Mouse (Mus musculus) kidney, adult 9 months (tissue): ENCODE data around the gene Tbx3.

ENCODE experiments used
- DNase-seq: peaks from one replicate; pipeline ENCODE4 v3.0.0; 2022

Tbx3 gene

GRCm38 (mm10) chr5:119680329-119681010, 10.0 kb downstream of the Tbx3 start:
- no peak for DNase-seq

GRCm38 (mm10) chr5:119681011-119681832, 10.8 kb downstream of the Tbx3 start:
- DNase-seq: no peak

GRCm38 (mm10) chr5:119681833-119682210, 11.4 kb downstream of the Tbx3 start:
- DNase-seq: no peak

GRCm38 (mm10) chr5:119682646-119683515, 12.4 kb downstream of the Tbx3 start:
- DNase-seq: no peak

- DNase-seq: no peak
Observed at GRCm38 (mm10) chr5:119683861-119684260, 13.4 kb downstream of the Tbx3 start.

GRCm38 (mm10) chr5:119684701-119685391, 14.4 kb downstream of the Tbx3 start:
- DNase-seq: no peak

- no peak for DNase-seq
Observed at GRCm38 (mm10) chr5:119685446-119686198, 15.2 kb downstream of the Tbx3 start.

GRCm38 (mm10) chr5:119686199-119686964, 15.9 kb downstream of the Tbx3 start:
- no peak for DNase-seq

GRCm38 (mm10) chr5:119687005-119687855, 16.8 kb downstream of the Tbx3 start:
- DNase-seq: no peak

- no peak for DNase-seq
Observed at GRCm38 (mm10) chr5:119687856-119688206, 17.4 kb downstream of the Tbx3 start.

GRCm38 (mm10) chr5:119688306-119688705, 17.8 kb downstream of the Tbx3 start:
- DNase-seq: no peak

GRCm38 (mm10) chr5:119688914-119689420, 18.5 kb downstream of the Tbx3 start:
- no peak for DNase-seq

GRCm38 (mm10) chr5:119689501-119689900, 19.0 kb downstream of the Tbx3 start:
- DNase-seq: no peak

- peak; percentile 68 for DNase-seq
Observed at GRCm38 (mm10) chr5:119691075-119691474, 20.6 kb downstream of the Tbx3 start.

- no peak for DNase-seq
Observed at GRCm38 (mm10) chr5:119692425-119692824, 22.0 kb downstream of the Tbx3 start.

GRCm38 (mm10) chr5:119694914-119695313, 24.4 kb downstream of the Tbx3 start:
- no peak for DNase-seq

- no peak for DNase-seq
Observed at GRCm38 (mm10) chr5:119703031-119703430, 32.6 kb downstream of the Tbx3 start.

- DNase-seq: no peak
Observed at GRCm38 (mm10) chr5:119704900-119705299, 34.4 kb downstream of the Tbx3 start.

GRCm38 (mm10) chr5:119706467-119706866, 36.0 kb downstream of the Tbx3 start:
- no peak for DNase-seq
